Mouse (Mus musculus) bone marrow macrophage, adult 2 months (primary cell): ENCODE data around the gene Fgf8. TPM values are rescaled to one million over a fixed set of nuclear protein-coding genes. Genes with fewer than 3 reads are reported as not detected.

Source experiments
- H3K27ac ChIP-seq: 2 replicates; pipeline ENCODE4 v1.5.1; 2012; ENCODE audit warnings: low read depth, low read length; ENCODE audit not compliant: insufficient read depth
- H3K4me1 ChIP-seq: 2 replicates; pipeline ENCODE4 v1.6.1; 2012; ENCODE audit warnings: low read length; ENCODE audit not compliant: control insufficient read depth, insufficient read depth
- H3K4me3 ChIP-seq: 2 replicates; pipeline ENCODE4 v1.5.1; 2012; ENCODE audit warnings: mild to moderate bottlenecking, low read length, moderate library complexity; ENCODE audit not compliant: insufficient read depth
- CTCF ChIP-seq: IDR thresholded peaks from 2 replicates; pipeline ENCODE4 v1.5.1; 2012; ENCODE audit warnings: low read depth, mild to moderate bottlenecking, low read length, moderate library complexity
- POLR2A ChIP-seq: IDR thresholded peaks from 2 replicates; pipeline ENCODE4 v1.6.1; 2012; ENCODE audit warnings: mild to moderate bottlenecking, low read depth, low read length, borderline replicate concordance
- polyA plus RNA-seq: library from polyadenylated mRNA; stranded (reverse); fragments of >200 nt; gene quantifications from 2 replicates; pipeline ENCODE4 v1.2.4, GENCODE M21; 2012; ENCODE audit not compliant: missing spikeins, insufficient read depth, insufficient read length

Gene Fgf8
- polyA plus RNA-seq, 1 experiment, result not detected

- peak overlapping the region; percentile 79 for H3K4me3 ChIP-seq
- TF ChIP-seq CTCF, result no peak
- no peak for TF ChIP-seq POLR2A
Observed at GRCm38 (mm10) chr19:45748206-45748605, 5.5 kb upstream of the Fgf8 start.

GRCm38 (mm10) chr19:45747028-45747867, 4.5 kb upstream of the Fgf8 start:
- Histone ChIP-seq H3K4me3 (no peak overlapping the region), H3K27ac (no peak overlapping the region), H3K4me1 (no peaks in the 10 kb centered on the region)
- TF ChIP-seq POLR2A, result no peak
- peak; percentile 67 for TF ChIP-seq CTCF

More at GRCm38 (mm10) chr19:45748206-45748605, 5.5 kb upstream of the Fgf8 start:
- Histone ChIP-seq H3K27ac (no peak overlapping the region), H3K4me1 (no peaks in the 10 kb centered on the region)

- no peaks in the 10 kb centered on the region for H3K4me1 ChIP-seq
- H3K4me3 ChIP-seq, result no peak overlapping the region
- no peak overlapping the region for H3K27ac ChIP-seq
- TF ChIP-seq CTCF (peak; percentile 89), POLR2A (no peak)
Observed at GRCm38 (mm10) chr19:45746153-45747020, 3.7 kb upstream of the Fgf8 start.

GRCm38 (mm10) chr19:45745344-45746152, 2.8 kb upstream of the Fgf8 start:
- Histone ChIP-seq H3K4me1 (no peaks in the 10 kb centered on the region), H3K4me3 (no peak overlapping the region), H3K27ac (no peak overlapping the region)
- TF ChIP-seq CTCF, result no peak
- TF ChIP-seq POLR2A, result no peak

DNA sequence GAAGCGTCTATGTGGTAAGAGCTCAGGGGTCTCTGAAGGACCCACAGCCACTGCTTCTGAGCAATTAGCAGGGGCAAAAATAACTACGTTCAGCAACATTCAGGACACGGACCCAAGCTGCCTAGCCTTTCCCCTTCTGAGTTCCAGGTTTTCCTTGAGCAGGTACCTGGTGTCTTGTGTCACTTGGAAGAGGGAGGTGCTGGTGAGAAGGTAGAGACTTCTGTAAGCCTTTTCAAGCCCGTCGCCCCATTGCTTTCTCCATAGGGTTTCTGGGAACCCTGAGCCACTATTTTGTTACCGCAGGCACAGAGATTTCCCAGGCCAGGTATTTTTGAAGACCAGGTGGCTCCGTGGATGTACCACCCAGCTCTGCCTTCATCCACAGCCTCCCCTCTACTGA, 904 bp upstream of the Fgf8 start:
- Histone ChIP-seq H3K27ac (no peak overlapping the region), H3K4me1 (no peaks in the 10 kb centered on the region), H3K4me3 (no peak overlapping the region)
- TF ChIP-seq POLR2A (no peak), CTCF (no peak)

DNA sequence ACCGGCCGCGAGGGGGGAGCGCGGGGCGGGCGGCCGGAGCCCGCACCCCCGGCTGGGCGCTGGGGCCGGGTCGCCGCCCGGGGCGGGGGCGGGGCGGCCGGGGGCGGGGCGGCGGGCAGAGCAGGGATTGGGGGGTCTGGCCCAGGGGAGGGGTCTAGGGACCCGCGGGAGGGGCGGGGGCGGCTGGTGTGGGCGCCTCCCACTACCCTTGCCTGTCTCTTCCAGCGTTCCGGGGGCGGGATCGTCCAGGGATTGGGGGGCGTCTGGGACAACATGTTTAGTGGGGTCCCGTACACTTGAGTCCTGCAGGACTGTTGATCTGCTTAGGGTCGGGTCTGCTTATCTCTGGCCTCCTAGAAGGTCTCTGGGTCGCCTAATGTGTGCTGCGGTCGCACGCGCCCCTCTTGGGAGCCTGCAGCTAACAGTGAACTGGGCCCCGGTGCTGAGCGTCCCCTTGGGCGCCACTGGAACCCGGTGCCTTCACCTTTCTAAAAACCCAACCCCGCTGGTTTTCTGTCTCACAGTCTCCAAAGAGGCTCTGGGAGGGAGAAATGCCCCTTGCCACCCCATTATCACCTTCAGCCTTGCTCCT, 365 bp upstream of the Fgf8 start:
- no peaks in the 10 kb centered on the region for H3K4me1 ChIP-seq
- H3K4me3 ChIP-seq, result no peak overlapping the region
- no peak overlapping the region for H3K27ac ChIP-seq
- no peak for TF ChIP-seq POLR2A

GRCm38 (mm10) chr19:45741431-45742217, 1.1 kb downstream of the Fgf8 start:
- no peak for TF ChIP-seq POLR2A
- TF ChIP-seq CTCF, result no peak
- Histone ChIP-seq H3K4me3 (no peak overlapping the region), H3K4me1 (no peaks in the 10 kb centered on the region), H3K27ac (no peak overlapping the region)

GRCm38 (mm10) chr19:45740817-45741216, 1.9 kb downstream of the Fgf8 start:
- Histone ChIP-seq H3K4me3 (no peak overlapping the region), H3K4me1 (no peaks in the 10 kb centered on the region), H3K27ac (no peak overlapping the region)
- TF ChIP-seq POLR2A (no peak), CTCF (no peak)
